Mouse (Mus musculus) testis, adult 2 months (tissue): ENCODE data around the gene Erf. TPM values are rescaled to one million over a fixed set of nuclear protein-coding genes. Genes with fewer than 3 reads are reported as not detected.

Experiments
- H3K27ac ChIP-seq: fragments of 200-500 bp; 2 replicates; pipeline ENCODE4 v1.5.1; 2012; ENCODE audit warnings: low read depth, low read length; ENCODE audit not compliant: control insufficient read depth, insufficient read depth
- H3K27me3 ChIP-seq: fragments of 200-500 bp; 2 replicates; pipeline ENCODE4 v1.6.1; 2012; ENCODE audit warnings: mild to moderate bottlenecking, low read length, moderate library complexity; ENCODE audit not compliant: control insufficient read depth, insufficient read depth
- H3K36me3 ChIP-seq: fragments of 200-500 bp; 2 replicates; pipeline ENCODE4 v1.6.1; 2012; ENCODE audit warnings: mild to moderate bottlenecking, low read length; ENCODE audit not compliant: control insufficient read depth, insufficient read depth
- H3K4me1 ChIP-seq: fragments of 200-500 bp; 2 replicates; pipeline ENCODE4 v1.6.1; 2012; ENCODE audit warnings: low read length; ENCODE audit not compliant: control insufficient read depth, insufficient read depth
- H3K4me3 ChIP-seq: fragments of 200-500 bp; 2 replicates; pipeline ENCODE4 v1.5.1; 2012; ENCODE audit warnings: low read depth, mild to moderate bottlenecking, low read length, moderate library complexity, mixed read lengths; ENCODE audit not compliant: control insufficient read depth
- CTCF ChIP-seq: fragments of 200-500 bp; IDR thresholded peaks from 2 replicates; pipeline ENCODE4 v1.5.1; 2012; ENCODE audit warnings: low read depth, mild to moderate bottlenecking, inconsistent platforms, low read length, moderate library complexity; ENCODE audit not compliant: control insufficient read depth, insufficient read depth, insufficient replicate concordance
- POLR2A ChIP-seq: fragments of 200-500 bp; IDR thresholded peaks from 2 replicates; pipeline ENCODE4 v1.6.1; 2012; ENCODE audit warnings: low read depth, mild to moderate bottlenecking, inconsistent platforms, low read length, moderate library complexity; ENCODE audit not compliant: control insufficient read depth
- polyA plus RNA-seq: library from polyadenylated mRNA; depleted of rRNA; stranded (reverse); fragments of >200 nt; gene quantifications from 2 replicates; pipeline ENCODE4 v1.2.3, GENCODE M21; 2012

Gene Erf
- polyA plus RNA-seq, 1 experiment = 40.4 TPM

DNA sequence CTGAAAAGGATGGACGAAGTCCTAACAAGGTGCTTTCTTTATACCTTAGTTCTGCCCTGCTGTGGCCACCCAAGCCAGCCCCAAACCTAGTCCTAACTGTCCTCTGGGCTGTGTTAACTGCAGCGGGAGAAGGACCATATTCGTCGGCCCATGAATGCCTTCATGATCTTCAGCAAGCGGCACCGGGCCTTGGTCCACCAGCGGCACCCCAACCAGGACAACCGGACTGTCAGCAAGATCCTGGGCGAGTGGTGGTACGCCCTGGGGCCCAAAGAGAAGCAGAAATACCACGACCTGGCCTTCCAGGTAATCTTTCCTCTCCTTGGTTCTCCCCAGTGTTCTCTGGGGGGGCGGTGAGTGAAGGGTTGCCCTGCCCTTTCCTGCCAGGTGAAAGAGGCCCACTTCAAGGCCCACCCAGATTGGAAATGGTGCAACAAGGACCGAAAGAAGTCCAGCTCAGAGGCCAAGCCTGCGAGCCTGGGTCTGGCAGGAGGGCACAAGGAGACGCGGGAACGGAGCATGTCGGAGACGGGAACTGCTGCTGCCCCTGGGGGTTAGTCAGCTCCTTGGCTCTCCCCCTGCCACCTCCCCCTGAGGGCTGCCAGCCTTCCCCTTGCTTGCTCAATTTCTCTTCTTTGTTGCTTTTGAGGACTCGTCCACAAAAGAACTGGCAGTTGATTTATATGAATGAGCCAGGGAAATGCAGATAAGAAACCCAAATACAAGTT lies 35.1 kb upstream of the Erf start:
- no peak for TF ChIP-seq CTCF
- no peak for TF ChIP-seq POLR2A
- H3K27me3 ChIP-seq = no peaks in the 10 kb centered on the region
- H3K4me3 ChIP-seq = no peak overlapping the region
- H3K36me3 ChIP-seq = peaks cover 5% of the 10 kb centered on the region
- no peak overlapping the region for H3K27ac ChIP-seq
- H3K4me1 ChIP-seq = peaks cover 24% of the 10 kb centered on the region

DNA sequence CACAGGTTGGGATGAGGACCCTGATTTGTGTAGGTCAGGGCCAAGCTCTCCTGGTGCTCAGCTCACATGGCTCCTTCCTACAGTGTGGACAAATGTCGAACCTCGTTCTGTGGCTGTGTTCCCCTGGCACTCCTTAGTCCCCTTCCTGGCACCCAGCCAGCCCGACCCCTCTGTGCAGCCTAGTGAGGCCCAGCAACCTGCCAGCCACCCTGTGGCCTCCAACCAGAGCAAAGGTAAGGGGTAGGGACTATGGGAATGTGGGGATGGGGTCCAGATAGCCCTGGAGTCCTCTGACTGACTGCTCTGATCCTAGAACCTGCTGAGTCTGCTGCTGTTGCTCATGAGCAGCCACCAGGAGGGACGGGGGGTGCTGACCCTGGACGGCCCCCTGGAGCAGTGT lies 34.2 kb upstream of the Erf start:
- Histone ChIP-seq H3K27ac (no peak overlapping the region), H3K36me3 (peaks cover 5% of the 10 kb centered on the region), H3K4me1 (peaks cover 33% of the 10 kb centered on the region), H3K4me3 (no peak overlapping the region), H3K27me3 (no peaks in the 10 kb centered on the region)
- TF ChIP-seq CTCF (no peak), POLR2A (no peak)

DNA sequence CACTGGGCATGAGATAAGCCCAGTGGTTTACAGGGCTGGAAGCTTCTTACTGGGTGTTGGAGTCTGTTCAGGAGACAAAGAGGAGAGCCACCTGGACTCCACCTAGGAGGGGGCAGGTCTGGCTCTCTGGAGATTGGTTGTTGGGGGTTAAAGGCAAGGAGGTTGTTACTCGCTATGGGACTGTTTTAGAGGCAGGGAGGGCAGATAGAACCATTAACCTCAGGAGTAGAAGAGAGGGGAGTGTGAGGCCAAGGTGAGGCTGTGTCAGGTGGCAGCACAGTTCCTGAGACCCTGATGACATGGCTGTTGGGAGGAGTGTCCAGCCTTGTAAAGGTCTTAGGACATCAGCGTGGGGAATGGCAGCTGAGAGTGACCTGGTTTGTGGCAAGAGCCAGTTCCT lies 33.6 kb upstream of the Erf start:
- TF ChIP-seq CTCF (no peak), POLR2A (no peak)
- Histone ChIP-seq H3K4me3 (no peak overlapping the region), H3K27ac (no peak overlapping the region), H3K27me3 (no peaks in the 10 kb centered on the region), H3K4me1 (peaks cover 39% of the 10 kb centered on the region), H3K36me3 (peaks cover 5% of the 10 kb centered on the region)

DNA sequence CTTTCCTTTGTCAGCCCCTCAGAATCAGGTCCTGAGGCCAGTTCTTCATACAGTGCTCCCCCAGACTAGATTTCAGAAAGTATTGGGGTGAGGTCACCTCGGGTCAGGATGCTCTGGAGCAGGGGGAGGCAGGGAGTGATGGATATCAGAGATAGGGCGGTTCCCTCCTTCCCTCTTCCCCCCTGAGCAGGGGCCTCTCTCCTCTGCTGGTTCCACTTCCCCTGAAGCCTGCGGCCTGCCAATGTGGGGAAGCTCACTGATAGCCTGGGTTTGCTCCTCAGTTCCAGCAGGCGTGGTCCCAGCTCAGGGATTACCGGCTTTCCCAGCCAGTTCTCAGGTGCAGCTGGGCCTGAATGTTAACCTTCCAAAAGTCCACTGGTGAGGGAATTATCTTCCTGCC lies 33.1 kb upstream of the Erf start:
- Histone ChIP-seq H3K4me1 (peaks cover 43% of the 10 kb centered on the region), H3K36me3 (peaks cover 5% of the 10 kb centered on the region), H3K27me3 (no peaks in the 10 kb centered on the region), H3K27ac (no peak overlapping the region), H3K4me3 (peak overlapping the region; percentile 95)
- TF ChIP-seq CTCF (no peak), POLR2A (no peak)

DNA sequence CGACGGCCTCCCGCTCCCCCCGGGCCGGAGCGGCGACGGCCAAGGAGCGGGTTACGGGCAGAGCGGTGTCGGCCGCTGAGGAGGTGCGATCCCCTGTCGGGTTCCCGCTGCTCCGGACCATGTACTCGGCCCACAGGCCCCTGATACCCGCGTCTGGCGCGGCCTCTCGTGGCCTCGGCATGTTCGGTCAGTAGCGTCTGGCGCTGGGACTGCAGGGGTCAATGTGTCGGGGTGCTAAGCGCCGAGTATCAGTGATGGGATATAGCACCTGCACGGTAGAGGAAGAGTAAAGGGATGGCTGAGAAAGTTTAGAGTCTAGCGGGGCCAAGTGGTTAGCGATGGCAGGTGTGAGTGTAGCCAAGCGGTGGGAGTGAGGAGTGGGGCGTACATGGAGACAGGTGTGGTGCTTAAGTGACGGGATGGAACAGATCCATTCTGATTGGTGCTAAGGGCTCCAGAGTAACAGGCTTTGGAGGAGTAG lies 32.2 kb upstream of the Erf start:
- H3K36me3 ChIP-seq = peaks cover 5% of the 10 kb centered on the region
- H3K4me1 ChIP-seq = peaks cover 47% of the 10 kb centered on the region
- peak overlapping the region; percentile 95 for H3K4me3 ChIP-seq
- peak overlapping the region; percentile 93 for H3K27ac ChIP-seq
- no peaks in the 10 kb centered on the region for H3K27me3 ChIP-seq
- no peak for TF ChIP-seq POLR2A
- TF ChIP-seq CTCF = no peak

DNA sequence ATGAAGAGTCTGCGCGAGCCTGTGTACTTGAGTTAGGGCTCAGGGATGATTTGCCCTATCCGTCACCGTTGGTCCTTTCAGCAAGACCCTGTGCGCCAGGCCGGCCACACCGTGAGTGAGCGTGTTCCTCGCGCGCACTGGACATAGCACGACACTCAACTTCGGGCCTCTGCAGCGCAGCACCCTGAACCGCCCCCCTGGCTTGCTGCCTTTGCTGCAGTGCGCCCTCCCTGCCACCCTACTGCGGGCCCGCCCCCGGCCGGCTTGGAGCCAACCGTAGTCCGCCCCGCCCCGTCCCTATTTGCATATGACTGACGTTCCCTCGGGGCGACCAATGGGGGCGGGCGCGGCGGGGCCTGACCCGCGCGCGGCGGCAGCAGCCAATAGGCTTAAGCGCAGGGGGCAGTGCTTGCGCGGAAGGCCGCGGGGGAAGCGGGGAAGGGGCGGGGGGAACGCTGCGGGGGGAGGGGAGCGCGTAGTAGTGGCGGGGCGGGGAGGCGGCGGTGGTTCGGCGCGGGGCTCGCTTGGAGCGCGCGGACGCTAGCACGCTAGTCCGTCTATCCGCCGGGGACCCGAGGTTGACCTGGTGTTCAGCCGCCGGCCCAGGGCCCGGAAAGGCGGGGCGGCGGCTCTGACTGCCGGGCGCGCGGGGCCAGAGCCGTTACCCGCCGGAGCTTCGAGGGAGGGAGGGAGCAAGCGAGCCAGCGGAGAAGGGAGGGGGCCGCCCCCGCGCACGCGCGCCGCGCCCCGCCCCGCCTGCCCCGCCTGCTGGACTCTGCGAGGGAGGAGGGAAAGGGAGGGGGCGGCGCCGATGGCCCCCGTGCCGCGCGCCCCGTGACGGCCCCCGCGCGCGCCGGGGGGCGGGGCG lies 31.4 kb upstream of the Erf start:
- TF ChIP-seq CTCF (no peak), POLR2A (peak; percentile 64)
- Histone ChIP-seq H3K27me3 (no peaks in the 10 kb centered on the region), H3K36me3 (peaks cover 2% of the 10 kb centered on the region), H3K4me1 (peaks cover 47% of the 10 kb centered on the region), H3K27ac (peak overlapping the region; percentile 93), H3K4me3 (peak overlapping the region; percentile 95)

DNA sequence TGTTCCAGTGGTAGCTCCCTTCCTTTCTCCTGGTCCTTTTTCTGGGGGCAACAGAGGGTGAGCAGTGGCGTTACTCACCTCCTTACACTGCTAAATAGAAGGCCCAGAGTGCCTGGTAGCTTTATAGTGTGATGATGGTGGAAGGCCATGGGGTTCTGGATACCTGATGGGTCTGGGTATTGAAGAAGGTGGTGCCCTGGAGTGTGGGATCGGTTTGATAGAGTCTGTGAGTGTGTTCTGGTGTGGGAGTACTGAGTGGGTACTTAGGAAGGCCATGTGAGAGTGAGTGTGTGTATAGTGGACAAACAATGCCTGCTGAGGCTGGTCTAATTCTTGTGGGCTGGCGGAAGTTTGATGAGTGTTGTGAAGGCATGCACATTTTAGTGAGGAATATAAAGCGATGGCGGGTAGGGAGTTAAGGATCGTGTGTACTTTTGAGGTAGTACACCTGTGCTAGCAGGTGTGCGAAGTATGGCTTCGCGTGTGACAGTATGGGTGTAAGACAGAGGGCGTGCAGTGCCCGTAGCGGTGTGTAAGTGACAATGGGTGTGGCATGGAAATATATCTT lies 30.7 kb upstream of the Erf start:
- Histone ChIP-seq H3K27ac (peak overlapping the region; percentile 82), H3K4me3 (peak overlapping the region; percentile 64), H3K27me3 (no peaks in the 10 kb centered on the region), H3K36me3 (peaks cover 2% of the 10 kb centered on the region; the same call in 1 of the 2 replicates), H3K4me1 (peaks cover 47% of the 10 kb centered on the region)
- TF ChIP-seq CTCF = no peak
- no peak for TF ChIP-seq POLR2A
